Mouse (Mus musculus) c-Kit-positive CD71-positive TER-119-positive erythroid progenitor cells, embryonic 14.5 days (primary cell): ENCODE data around the gene Fam178b.
A peak's percentile ranks its signal among the peaks of the same experiment; 100 is the strongest.

Source experiments
- DNase-seq: peaks from one replicate; pipeline ENCODE4 v3.0.0-alpha.2; 2013; ENCODE audit warnings: low spot score

The Fam178b gene

DNA sequence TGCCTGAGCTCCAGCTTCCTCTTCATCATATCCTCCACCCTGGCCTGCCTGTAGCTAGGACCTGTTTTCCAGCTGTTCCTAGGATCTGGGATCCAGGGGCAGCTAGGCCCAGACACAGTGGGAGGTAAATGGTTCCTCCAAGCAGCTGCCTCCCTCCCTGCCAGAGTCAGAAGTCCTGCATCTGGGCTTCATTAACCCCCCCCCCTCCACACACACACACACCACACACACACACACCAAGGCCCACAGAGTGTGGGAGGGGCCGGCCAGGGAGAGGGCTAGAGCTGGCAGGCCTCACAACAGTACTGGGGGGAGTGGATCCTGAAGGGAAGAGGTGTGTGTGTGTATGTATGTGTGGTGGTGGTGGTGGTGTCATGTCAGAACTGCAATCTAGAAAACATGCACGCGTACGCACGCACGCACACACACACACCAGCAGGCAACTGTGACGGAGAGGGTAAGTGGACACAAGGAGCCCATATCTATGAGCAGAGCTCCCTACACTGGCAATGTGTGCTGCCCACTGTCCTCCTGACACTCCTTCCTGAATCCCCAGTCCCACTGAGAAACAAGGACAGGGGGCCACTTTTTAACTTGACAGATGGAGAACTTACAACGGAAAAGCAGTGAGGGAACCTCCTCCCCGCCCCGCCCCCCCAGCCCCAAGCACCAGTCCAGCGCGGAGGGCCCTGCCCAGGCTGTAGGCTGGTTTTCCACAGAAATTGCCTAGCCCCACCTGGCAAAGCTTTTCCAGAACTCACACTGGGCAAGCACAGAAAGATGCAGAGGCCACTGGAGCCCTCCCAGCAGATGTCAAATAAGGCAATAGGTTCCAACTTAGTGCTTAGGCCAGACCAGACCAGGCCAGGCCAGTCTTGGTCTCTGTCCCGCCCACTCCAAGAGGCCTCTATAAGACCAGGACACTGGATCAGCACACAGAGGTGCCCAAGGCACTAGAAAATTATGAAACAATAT is 94.2 kb downstream of the Fam178b start:
- no peak for DNase-seq

DNA sequence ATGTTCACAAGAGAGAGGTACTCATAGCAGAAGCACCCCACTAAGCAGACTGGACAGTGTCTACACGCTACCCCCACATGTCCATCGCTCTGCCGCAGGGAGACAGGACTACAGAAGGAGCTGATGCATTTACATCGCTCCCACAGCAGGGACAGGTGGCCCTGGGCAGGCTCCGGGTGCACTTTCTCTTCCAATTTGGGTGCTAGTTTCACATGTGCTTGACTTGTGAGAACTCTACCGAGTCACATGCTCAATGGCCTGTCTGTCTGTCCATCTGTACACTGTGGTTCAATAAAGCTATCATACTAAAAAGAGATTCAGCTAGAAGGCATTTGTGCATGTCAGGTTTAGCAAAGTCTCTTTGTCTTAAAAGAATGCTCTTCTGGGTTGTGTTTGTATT is 95.1 kb downstream of the Fam178b start:
- no peak for DNase-seq

DNA sequence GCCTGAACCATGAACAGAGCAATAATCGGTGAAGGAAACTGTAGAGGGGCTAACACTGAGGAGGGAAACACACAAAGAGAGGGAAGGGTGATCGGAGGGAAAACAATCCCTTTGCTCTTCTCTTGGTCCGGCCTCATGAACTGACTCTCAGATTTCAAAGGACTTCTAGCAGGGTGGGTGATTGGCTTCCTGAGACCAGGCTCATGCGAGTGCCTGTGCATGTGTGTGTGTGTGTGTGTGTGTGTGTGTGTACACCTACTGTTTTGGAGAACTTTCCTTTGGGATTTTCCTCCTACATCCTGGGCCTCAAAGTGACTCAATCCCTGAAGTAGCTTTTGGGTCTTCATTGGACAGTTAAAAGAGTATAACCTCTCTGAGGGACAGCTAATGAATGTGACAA is 96.7 kb downstream of the Fam178b start:
- DNase-seq: no peak

DNA sequence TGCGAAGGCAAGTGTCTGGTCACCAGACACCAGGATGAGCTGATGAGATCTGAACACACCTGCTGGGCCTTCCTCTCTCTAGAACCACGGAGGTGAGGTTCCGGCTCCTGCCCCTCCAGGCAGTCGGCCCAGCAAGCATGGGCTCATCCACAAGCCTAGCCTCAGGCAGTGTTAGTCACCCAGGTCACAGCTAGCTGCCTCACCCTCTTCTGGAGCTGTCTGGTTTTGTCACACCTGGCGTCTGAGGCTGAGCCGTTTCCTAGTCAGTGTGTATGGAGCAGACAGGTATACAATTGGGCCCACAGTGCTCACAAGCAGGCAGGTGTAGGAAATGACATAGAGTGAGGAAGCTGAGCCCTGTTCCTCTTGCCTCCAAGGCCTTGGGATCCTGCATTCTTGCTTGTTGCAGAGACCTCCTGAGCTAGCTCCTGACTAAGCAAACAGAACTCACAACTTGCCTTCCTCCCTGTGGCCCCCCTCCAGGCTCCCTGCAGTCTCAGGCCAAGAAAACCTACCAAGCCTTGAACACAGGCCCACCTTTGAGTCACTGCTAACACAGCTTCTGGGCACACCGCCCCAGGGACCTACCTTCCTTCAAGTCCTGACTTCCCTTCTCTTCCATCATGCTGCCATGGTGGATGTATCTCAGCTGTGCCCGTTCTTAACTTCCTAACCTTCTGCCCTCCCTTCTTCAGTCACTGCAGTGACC is 99.4 kb downstream of the Fam178b start:
- no peak for DNase-seq

DNA sequence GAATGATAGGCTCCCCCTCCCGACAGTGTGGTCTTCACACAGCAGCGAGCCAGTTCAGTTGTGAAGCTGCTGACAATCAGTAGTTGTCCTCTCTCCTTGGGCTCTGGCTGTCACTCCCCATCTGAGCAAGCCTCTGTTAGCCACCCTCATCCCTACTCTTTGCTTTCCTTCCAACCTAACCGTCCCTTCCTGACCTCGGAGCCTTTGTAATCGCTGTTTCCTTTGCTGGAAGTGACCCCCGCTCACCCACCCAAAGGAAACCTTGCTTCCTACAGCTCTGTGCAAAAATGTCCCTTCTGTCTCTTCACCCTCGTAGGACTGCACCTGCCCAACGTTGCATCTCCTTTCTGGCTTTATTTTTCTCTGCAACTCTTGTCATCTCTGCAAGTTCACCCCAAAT is 100.8 kb downstream of the Fam178b start:
- DNase-seq: no peak

DNA sequence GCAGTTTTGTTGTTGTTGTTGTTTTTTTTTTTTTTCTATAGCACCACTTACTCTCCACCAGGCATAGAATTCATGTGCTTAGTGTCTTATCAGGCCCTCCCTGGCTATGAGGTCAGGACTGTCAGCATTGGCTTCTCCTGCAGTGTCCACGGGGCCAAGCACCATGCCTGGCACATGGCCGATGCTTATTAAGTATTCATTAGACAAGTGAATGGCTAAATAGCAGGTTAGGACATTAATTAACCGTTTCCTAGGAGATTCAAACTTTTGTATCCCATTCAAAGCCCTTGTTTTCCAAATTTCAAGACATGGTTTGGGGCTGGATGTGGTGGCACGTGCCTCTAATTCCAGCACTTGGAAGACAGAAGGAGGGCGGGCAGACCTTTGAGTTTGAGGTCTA is 101.7 kb downstream of the Fam178b start:
- DNase-seq: no peak

DNA sequence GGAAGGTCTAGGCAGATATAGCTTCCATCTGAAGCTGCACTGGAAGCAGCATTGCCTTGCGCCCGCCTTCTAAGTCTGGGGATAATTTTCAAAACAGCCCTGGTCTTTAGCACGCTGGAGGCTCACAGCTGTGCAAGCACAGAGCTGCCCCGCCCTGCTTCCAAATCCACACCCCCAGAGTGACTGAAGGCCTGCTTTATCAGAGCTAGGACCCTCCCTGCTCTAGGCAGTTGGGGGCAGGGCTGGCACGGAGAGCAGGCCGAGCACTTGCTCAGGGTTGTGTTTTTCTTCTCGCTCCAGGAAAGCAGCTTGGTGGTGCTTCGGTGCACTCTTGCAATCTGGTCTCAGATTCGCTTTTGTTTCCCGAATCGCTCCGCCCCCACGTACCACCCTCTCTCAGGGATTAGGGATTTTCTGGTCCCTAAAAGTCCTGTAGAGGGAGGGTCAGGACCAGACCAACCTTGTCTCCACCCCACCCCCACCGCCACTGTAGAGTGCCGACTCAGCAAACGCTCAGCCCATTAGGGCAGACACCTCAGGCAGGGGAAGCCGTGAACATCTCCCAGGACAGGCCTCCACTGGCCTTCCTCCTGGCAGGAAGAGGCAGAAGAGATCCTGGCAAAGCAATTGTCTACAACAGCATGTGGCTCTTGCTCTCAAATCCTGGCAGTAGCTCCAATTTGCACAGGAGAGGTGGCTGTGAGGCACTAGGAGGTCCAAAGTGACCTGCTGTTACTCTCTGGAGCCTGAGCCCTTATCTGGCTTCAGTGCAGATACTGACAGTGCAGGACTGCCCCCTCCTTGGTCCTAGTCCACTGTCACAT is 102.4 kb downstream of the Fam178b start:
- peak; percentile 43 for DNase-seq

DNA sequence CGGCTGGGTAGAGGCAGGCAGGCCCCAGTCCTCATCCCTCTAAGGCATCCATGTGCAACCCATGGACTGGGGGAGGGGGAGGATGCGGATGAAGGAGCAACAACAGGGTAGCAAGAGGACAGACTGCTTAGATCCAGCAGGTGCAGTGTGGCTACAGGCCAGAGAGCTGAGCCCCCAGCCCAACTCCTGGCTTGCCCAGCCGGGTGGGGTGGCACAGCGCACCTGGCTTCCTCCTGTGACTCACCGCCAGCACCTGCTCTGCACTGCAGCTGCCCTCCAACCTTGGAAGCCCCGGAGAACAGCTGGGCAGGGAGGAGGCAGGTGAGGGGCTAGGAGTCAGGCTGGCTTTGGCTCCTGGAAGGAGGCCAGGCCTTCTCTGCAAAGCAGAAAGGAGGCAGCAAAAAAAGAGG is 103.0 kb downstream of the Fam178b start:
- no peak for DNase-seq

DNA sequence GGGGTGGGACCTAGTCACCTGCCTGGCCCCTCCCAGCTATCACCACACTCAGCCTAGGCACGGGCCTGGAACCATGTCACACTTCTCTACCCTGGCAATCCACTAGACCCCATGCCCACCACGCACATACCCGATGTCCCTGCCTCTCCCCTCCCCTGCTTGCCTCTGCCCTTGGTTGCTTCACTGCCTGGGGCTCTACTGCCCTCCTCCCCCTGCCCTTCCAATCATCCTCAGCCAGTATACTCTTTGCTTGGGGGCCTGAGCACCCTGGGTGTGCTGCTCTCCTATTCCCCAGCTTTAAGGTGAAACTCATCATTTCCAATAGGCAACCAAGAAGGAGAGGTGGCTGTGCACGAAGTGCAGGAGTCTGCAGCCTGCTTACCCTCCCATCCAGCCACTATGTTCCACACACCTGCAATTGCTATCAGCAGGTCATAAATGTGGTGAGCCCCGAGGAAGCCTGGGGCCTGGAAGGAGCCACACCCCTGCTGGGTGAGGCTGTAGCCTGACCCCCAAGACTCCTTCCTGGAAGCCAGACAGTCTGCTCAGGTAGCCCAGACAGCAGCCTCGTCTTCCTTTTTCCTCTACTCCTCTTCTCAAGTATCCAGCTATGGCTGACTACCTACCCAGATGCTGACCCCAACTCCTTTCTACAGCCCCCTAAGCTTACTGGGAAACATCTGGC is 105.8 kb downstream of the Fam178b start:
- no peak for DNase-seq

DNA sequence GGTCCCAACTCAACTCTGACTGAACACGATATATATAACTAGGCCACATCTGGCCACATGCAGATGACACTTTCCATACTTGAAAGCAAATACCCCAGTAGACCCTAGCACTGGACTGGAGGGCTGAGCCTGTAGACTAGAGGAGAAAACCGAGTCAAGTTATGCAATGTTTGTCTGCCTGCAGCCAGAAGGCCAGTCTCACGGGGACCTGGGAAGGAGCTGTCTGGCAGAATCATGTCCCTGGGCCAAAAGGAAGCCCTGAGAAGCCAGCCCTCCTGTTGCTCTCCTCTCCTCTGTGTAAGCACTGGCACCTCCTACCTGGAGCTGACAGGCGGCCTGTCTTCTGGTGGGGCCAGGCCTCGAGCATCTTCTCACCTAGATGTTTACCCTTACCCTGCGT is 107.6 kb downstream of the Fam178b start:
- DNase-seq: no peak

DNA sequence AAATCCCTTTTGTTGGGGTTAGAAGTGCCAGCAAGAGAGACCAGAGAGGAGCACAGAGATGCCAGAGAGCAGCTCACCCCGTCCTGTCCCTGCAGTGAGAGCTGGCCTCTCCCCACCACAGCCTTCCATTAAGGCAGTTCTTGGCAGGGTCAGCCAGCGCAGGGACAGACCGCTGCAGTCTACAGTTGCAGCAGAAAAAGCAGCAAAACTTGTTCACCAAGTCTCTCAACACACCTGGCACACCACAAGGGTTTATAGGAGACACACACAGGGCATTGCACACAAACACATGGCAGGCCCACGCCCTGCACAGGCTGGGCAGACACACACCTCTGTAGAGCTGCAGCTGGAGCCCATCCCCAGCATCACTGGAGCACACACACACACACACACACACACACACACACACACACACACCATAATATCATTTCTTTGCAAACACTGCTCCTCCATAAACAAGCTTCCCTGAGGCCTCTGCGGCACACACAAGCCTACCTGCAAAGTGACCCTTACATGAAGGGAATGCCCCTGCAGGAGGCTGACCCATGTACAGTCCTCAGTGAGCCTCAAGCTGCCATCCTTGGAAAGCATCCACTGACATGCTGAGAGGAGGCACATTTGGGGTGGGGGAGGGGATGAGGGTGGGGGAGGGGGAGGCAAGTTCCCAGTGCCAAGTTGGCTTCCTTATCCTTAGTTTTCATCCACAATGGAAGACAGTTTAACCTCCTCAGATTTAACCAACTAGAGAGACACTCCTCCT is 108.6 kb downstream of the Fam178b start:
- no peak for DNase-seq

DNA sequence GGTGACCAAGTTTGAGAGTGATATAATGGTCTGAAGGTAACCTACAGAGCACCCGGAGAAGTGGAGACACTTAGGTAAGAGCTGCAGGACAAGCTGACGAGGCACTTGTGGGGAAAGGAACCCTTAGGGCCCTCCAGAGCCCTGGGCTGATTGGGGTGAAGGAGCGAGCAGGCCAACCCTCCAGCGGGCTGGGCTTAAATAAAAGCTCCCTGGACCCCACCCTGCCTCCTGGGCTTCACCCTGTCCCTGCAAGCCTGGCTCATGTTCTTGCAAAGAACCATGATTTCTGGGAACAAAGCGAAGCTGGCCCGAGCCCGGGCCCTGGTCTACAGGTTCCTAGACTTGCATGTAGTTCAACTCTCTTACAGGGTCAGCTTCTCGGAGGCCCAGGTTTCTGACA is 109.5 kb downstream of the Fam178b start:
- no peak for DNase-seq

DNA sequence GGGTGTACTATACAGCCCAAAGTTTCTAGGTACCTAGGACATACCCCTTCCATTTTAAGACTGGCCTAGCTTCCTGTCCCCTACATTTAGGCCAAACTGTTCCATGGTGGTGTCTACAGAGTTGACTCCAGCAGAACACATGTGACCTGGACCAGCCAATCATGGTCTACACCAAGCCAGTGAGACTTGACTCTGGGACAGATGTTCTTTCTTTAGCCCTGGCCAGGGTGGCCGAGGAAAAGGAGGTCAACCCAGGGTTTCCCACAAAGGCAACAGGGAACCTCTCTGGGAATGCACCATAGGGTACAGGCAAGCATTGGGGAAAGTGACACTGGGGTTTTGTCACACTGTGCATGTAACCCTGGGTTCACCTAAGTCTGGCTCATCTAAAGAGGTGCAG is 110.3 kb downstream of the Fam178b start:
- no peak for DNase-seq

DNA sequence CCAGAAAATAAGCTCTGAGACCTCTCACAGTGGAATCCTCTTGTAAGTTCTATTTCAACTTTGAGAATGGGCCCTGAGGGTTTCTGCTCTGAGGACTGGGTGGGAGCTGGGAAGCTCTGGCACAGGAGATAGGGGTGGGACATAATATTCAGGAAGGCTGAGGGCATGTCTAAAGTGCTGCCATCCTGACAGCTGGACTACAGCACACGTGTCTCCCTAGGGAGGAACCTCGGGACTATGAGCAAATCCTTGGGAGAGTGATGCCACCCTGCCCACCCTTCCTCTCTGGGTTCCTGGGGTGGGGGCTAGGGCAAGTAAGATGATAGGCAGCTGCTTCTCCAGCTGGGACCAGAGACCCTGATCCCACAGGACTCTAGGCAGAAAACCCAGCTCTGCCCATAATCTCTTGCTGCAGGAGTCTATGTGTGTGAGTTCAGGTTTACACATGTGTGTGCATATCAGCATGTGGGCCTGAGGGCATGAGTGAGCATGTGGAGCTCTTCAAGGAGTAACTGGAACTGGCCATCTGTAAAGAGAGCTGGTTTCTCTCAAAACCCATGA is 110.8 kb downstream of the Fam178b start:
- DNase-seq: no peak

DNA sequence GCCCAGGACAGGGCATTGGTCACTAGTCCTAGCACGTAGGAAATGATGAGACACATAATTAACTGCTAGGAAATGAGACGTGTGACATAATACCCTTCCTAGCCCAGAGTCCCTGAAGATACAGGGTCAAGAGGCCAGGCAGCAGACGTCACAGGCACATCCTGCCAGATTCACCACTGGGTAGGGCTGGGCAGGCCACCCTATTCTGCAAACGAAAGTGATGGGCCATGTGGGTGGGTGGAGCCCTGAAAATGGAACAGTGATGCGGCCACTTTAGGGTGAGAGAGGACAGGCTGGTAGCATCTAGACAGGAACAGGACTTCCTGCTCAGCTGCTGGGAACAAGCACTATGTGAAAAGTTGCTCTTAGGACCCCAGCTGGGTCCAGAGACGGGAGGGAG is 111.4 kb downstream of the Fam178b start:
- no peak for DNase-seq

DNA sequence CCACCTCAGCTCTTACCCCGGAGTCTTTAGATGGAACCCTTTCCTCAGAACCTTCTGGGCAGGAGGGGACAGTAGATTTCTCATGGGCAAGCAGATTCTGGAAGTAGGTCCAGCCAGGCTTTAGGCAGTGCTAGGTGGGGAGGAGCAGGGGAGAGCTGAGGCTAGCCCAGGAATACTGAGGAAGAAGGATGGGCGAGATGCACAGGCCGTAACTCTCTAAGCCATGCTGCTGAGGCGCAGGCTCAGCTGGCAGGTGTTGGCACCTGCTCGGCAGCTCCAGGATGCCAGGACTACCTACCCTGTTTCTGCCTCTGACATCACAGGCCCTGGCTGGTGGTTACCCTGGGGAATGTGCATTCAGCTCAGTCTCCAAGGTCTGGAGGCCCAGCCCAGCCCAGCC is 112.7 kb downstream of the Fam178b start:
- DNase-seq: no peak

DNA sequence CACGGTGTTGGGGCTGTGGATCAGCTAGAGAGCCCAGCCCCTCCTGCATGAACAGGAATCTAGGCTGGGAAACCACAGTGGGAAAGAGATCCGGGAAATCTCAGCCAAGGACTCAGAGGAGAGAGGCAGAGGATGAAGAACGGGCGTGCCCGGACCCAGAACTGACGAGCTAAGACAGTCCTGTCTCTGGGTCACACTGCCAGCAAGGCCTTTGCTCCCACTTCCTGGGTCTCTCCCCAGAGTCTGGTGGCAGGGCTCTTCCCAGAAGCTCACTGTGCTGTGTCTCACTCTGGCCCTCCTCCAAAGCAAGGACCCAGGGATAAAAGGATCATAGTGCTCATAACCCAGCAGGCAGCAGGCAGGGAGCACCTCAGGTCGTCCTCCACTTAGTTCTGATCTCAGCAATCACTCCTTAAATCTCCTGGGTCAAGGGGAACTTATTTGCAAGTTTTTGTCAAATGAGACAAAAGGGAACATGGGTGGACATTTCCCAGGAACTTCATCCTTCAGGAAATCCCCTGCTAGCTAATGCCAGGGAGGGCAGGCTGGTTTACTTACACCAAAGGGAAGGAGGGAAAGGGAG is 113.2 kb downstream of the Fam178b start:
- no peak for DNase-seq

DNA sequence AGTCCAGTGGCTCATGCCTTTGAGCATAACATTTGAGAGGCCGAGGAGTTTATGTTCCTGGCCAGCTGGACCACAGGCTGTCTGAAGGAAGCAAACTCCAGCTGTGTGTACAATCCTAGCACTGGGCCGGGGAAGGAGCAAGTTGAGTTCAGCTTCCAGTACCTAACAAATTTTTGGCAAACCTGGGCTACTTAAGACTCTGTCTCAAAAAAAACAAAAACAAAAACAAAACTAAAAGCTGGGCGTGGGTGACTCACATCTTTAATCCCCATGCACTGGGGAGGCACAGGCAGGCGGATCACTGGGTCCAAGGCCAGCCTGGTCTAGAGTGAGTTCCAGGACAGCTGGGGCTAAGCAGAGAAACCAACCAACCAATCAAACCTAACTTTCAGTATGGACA is 114.2 kb downstream of the Fam178b start:
- DNase-seq: no peak

DNA sequence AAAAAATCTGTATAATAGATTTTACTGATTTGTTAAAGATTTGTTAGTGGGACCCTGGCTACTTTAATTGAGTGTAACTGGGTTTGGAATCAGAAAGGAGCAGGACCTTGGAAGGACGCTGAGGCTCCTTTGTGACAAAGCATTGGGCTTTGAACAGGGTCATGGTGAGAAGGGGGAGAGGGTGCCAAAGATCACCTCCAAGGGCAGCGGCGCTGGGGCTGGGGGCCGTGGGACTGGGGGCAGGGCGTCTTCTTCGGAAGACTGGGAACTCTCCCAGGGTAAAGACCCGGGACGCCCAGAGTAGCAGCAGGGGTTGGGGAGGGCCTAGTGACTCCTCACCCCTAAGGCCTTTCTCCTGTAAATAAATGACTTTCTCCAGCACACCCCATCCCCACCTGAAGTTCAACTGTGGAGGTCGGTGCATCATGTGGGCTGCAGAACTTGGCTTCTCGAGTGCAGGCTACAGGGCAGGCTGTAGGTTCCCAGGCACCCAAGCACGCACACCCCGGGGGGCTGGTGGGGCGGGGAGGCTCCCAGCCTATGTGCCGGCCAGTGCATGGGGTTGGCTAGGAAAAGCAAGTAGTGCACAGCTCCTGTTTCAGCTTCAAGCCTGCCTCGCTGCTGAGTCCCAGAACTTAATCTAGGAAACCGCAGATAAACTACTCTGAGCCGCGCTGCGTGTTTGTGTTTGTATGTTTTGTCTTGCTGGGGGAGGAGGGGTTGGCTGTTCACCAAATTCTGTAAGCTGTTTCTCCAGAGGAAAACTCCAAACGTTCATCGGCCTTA is 115.0 kb downstream of the Fam178b start:
- DNase-seq: no peak

DNA sequence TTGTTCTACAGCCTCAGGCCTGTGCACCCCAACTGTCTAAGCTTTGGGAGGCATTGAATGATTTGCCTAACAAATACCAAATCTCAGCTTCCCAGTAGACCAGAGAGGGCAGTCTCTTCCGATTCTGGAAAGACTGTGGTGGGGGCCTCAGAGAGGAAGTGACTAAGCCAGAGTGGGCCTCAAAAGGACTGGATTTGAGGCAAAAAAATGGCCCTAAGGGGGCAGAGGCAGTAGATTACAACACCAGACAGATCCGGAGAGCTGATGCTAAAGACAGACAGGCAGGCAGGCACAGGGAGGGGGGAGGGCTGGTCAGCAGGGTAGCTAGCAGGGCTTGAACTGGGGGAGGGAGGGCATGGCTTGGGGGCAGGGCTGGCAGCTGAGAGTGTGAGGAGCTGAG is 116.6 kb downstream of the Fam178b start:
- DNase-seq: no peak
